Mouse (Mus musculus): ENCODE results near the gene Six3.

DNA sequence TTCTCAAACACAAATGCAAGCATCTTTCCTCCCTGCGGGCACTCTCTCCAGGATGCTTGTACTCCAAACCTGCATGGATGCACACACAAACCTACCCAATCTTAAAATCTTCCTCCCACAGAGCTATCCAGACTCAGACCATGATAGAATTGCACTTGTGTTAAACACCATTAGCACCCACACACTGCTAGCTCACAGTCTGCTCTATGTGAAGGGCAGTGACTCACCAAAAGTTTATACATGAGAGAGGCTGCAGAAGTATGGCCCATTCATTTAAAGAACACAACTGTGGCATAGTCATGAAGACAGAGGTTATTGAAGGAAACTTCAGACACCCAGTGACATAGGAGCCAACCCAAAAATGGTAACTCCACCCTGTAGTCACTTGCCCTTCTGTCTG lies 16.0 kb downstream of the Six3 start:
- TF ChIP-seq CTCF (conservative IDR thresholded peaks at IDR 0.05; ENCODE audit: low read length): no peak
- no peak for TF ChIP-seq POU5F1 (IDR thresholded peaks at IDR 0.05; ENCODE audit: borderline replicate concordance, low read length)
- TF ChIP-seq NANOG (IDR thresholded peaks at IDR 0.05; ENCODE audit: borderline replicate concordance, low read length): no peak

Data from E14TG2a.4 (cell line).